Mouse (Mus musculus): ENCODE measurements at regions not wholly inside any gene's neighbourhood (a gene's known extent, or its start where the extent isn't known, plus 50 kb on each side); places are given as distances from the start of the nearest gene placed in this dataset.

DNA sequence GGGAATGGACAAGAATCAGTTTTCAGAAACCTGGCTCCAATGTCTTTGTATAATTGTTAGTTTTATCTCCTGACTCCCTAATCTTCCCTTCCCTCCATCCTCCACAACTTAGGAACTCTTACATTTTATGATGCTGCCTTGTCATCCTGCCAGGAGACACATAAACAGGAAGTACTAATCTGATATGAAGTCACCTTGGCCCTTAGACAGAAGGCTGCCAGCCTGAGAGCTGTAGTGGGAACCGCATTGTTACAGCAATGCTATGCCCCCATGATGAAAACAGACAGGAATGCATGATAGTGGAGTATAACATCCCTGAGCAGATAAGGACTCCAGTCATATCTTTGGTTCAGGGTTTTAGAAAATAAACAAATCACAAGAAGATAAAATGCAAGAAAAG is 734.8 kb upstream of the 4930452B06Rik start:
- Histone ChIP-seq H3K36me3 (replicated peaks in 1 of 2; ENCODE audit: control insufficient read depth in 1 of 2, insufficient read depth in 1 of 2, low read length in 1 of 2) (no peaks in the 10 kb centered on the region), H3K27me3 (replicated peaks) (no peaks in the 10 kb centered on the region), H3K27ac (ENCODE audit: insufficient read depth, low read depth) (no peak overlapping the region), H3K4me3 (replicated peaks in 1 of 3; ENCODE audit: low read depth in 2 of 3, low read length in 2 of 3, poor library complexity in 1 of 3) (no peak overlapping the region), H3K9me3 (replicated peaks; ENCODE audit: low read length) (no peaks in the 10 kb centered on the region), H3K79me2 (replicated peaks; ENCODE audit: control insufficient read depth, extremely low read depth, insufficient read depth, poor library complexity, severe bottlenecking) (peaks cover 4% of the 10 kb centered on the region), H3K9ac (ENCODE audit: insufficient read depth, low read depth) (no peak overlapping the region), H3K4me1 (ENCODE audit: control insufficient read depth in 1 of 2, insufficient read depth in 2 of 2) (peaks cover 0 to 28% of the 10 kb centered on the region in 2 experiments; a peak in 2 of 4 replicates), H3K4me2 (ENCODE audit: insufficient read depth, low read depth, poor library complexity, severe bottlenecking) (no peak overlapping the region)
- dilution Hi-C loops (cut with MboI; ENCODE audit: extremely low pct_ligation_motif_present, extremely low pct_unique_long_range_greater_than_20kb, low sequenced_read_pairs), result no loop called here
- DNase-seq (ENCODE audit: extremely low read depth), result no peak
- TF ChIP-seq SIN3A (IDR thresholded peaks at IDR 0.05; ENCODE audit: low read length) (no peak), KAT2A (IDR thresholded peaks at IDR 0.05; ENCODE audit: insufficient replicate concordance, low read length) (no peak), JUND (conservative IDR thresholded peaks at IDR 0.05; ENCODE audit: low read depth, low read length) (no peak), IRF4 (IDR thresholded peaks at IDR 0.05; ENCODE audit: low read depth, low read length) (no peak), NELFE (IDR thresholded peaks at IDR 0.05; ENCODE audit: low read depth, low read length) (no peak), JUN (IDR thresholded peaks at IDR 0.05; ENCODE audit: insufficient read depth, low read depth, low read length) (no peak), USF1 (IDR thresholded peaks at IDR 0.05; ENCODE audit: low read depth, low read length) (no peak), UBTF (IDR thresholded peaks at IDR 0.05; ENCODE audit: low read depth, low read length) (no peak), ELF1 (IDR thresholded peaks at IDR 0.05; ENCODE audit: low read depth, low read length) (no peak), TCF12 (IDR thresholded peaks at IDR 0.05; ENCODE audit: low read depth, low read length) (no peak), TBP (conservative IDR thresholded peaks at IDR 0.05; ENCODE audit: low read depth, low read length) (no peak), MEF2A (IDR thresholded peaks at IDR 0.05; ENCODE audit: borderline replicate concordance, low read depth, low read length) (no peak), CHD1 (IDR thresholded peaks at IDR 0.05; ENCODE audit: low read depth, low read length) (no peak), E2F4 (IDR thresholded peaks at IDR 0.05; ENCODE audit: insufficient replicate concordance, low read depth, low read length) (no peak), CTCF (conservative IDR thresholded peaks at IDR 0.05 in 1 of 2, IDR thresholded peaks at IDR 0.05 in 1 of 2; ENCODE audit: low read depth in 2 of 2, low read length in 2 of 2) (no peak), RCOR1 (conservative IDR thresholded peaks at IDR 0.05; ENCODE audit: low read depth, low read length) (no peak)
- in situ Hi-C loops (cut with MboI; ENCODE audit: low pct_ligation_motif_present, low pct_unique_long_range_greater_than_20kb, low sequenced_read_pairs), result loop anchor here (10.0 kb wide), 2 partner anchors 244 to 1044 kb away; no protein-coding TSS in a partner anchor

DNA sequence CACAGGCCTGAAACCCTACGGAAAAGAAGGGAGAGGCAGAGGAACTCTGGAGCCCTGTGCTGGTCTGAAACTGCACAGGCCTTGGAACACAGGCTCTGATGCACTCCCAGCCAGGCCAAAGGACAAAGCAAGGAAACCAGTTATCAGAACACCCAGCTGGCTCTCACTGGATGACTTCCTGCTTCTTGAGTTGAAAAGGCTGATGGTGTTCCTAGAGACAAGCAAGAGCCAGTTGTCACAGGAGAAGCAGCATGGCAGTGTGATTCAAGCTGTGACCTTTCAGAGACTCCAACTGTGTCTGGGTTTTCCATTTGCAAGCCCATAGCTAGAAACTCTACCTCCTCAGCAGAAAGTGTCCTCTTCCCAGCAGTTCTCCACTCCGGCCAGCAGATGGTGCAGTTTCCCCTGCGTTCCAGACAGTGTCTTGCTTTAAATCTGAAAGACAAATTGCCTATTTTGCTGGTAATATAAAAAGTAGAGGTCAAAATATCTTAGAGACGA is 727.3 kb upstream of the 4930452B06Rik start:
- TF ChIP-seq RAD21 (IDR thresholded peaks at IDR 0.05; ENCODE audit: low read depth, low read length), result peak; percentile 99
- 0 out of 2 replicates have a peak, but pooled peaks have one; percentile 15 for TF ChIP-seq IRF4 (IDR thresholded peaks at IDR 0.05; ENCODE audit: low read depth, low read length)
- TF ChIP-seq TCF12 (IDR thresholded peaks at IDR 0.05; ENCODE audit: low read depth, low read length), result 0 out of 2 replicates have a peak, but pooled peaks have one; percentile 15
- peak; percentile 48 for TF ChIP-seq ZC3H11A (IDR thresholded peaks at IDR 0.05; ENCODE audit: low read depth, low read length)
- TF ChIP-seq SMC3 (IDR thresholded peaks at IDR 0.05; ENCODE audit: low read depth, low read length), result peak; percentile 95
- TF ChIP-seq MAFK (IDR thresholded peaks at IDR 0.05; ENCODE audit: insufficient replicate concordance, low read length), result 0 out of 2 replicates have a peak, but pooled peaks have one; percentile 44
- TF ChIP-seq RCOR1 (conservative IDR thresholded peaks at IDR 0.05; ENCODE audit: low read depth, low read length), result no peak
- TF ChIP-seq CTCF (conservative IDR thresholded peaks at IDR 0.05 in 1 of 2, IDR thresholded peaks at IDR 0.05 in 1 of 2; ENCODE audit: low read depth in 2 of 2, low read length in 2 of 2), result peak; percentile 91 to 93
- no peak for TF ChIP-seq MAZ (IDR thresholded peaks at IDR 0.05; ENCODE audit: low read depth, low read length)
- no peaks in the 10 kb centered on the region for H3K36me3 ChIP-seq (replicated peaks in 1 of 2; ENCODE audit: control insufficient read depth in 1 of 2, insufficient read depth in 1 of 2, low read length in 1 of 2)
- dilution Hi-C loops (cut with MboI; ENCODE audit: extremely low pct_ligation_motif_present, extremely low pct_unique_long_range_greater_than_20kb, low sequenced_read_pairs), result no loop called here
- no peaks in the 10 kb centered on the region for H3K27me3 ChIP-seq (replicated peaks)
- H3K27ac ChIP-seq (ENCODE audit: insufficient read depth, low read depth), result peak overlapping the region; percentile 40; the same call in 1 of the 2 replicates
- H3K4me1 ChIP-seq (ENCODE audit: control insufficient read depth in 1 of 2, insufficient read depth in 2 of 2), result peaks cover 31 to 65% of the 10 kb centered on the region in 2 experiments
- no peak overlapping the region for H3K4me3 ChIP-seq (replicated peaks in 1 of 3; ENCODE audit: low read depth in 2 of 3, low read length in 2 of 3, poor library complexity in 1 of 3)
- no peak overlapping the region for H3K9ac ChIP-seq (ENCODE audit: insufficient read depth, low read depth)
- peak; percentile 82 for DNase-seq (ENCODE audit: extremely low read depth)
- in situ Hi-C loops (cut with MboI; ENCODE audit: low pct_ligation_motif_present, low pct_unique_long_range_greater_than_20kb, low sequenced_read_pairs), result loop anchor here (10.0 kb wide), 1 partner anchor 331 kb away; no protein-coding TSS in a partner anchor
- no peak overlapping the region for H3K4me2 ChIP-seq (ENCODE audit: insufficient read depth, low read depth, poor library complexity, severe bottlenecking)
- H3K79me2 ChIP-seq (replicated peaks; ENCODE audit: control insufficient read depth, extremely low read depth, insufficient read depth, poor library complexity, severe bottlenecking), result no peaks in the 10 kb centered on the region
- H3K9me3 ChIP-seq (replicated peaks; ENCODE audit: low read length), result no peaks in the 10 kb centered on the region
